Mouse (Mus musculus): ENCODE measurements around the gene Hist1h3e. TPM values are rescaled to one million over a fixed set of nuclear protein-coding genes. Genes with fewer than 3 reads are reported as not detected.
"Not testable (repeated sequence)": the region's sequence is repeated elsewhere in the genome, so short reads cannot be mapped to it uniquely, and the experiment has no call there.

Gene Hist1h3e
- polyA plus RNA-seq, 1 experiment: 2.8 TPM

- TF ChIP-seq CTCF (IDR thresholded peaks at IDR 0.05; ENCODE audit: control insufficient read depth, insufficient read depth, insufficient replicate concordance, low read depth, low read length) (no peak), POLR2A (IDR thresholded peaks at IDR 0.05; ENCODE audit: control insufficient read depth, low read depth, low read length) (no peak)
- Histone ChIP-seq H3K4me1 (ENCODE audit: control insufficient read depth, insufficient read depth, low read length) (peaks cover 4% of the 10 kb centered on the region), H3K4me3 (ENCODE audit: control insufficient read depth, low read depth, low read length) (peak within 1 kb of the TSS; percentile 47), H3K27me3 (ENCODE audit: control insufficient read depth, insufficient read depth, low read length) (no peaks in the 10 kb centered on the region; the same call in 1 of the 2 replicates), H3K27ac (ENCODE audit: control insufficient read depth, insufficient read depth, low read depth, low read length) (0 out of 2 replicates have a peak within 1 kb of the TSS, but pooled peaks have one; percentile 29), H3K36me3 (ENCODE audit: control insufficient read depth, insufficient read depth, low read length) (no peaks in the 10 kb centered on the region)
Observed at GRCm38 (mm10) chr13:23575271-23575851, 13.2 kb upstream of the Hist1h3e start, which contains the start of gene Hist1h3d. TSS of gene Hist1h3d (plus strand) at chr13:23575763.

- not testable (repeated sequence) for H3K36me3 ChIP-seq (ENCODE audit: control insufficient read depth, insufficient read depth, low read length); H3K27me3 ChIP-seq (ENCODE audit: control insufficient read depth, insufficient read depth, low read length); H3K4me1 ChIP-seq (ENCODE audit: control insufficient read depth, insufficient read depth, low read length)
- H3K4me3 ChIP-seq (ENCODE audit: control insufficient read depth, low read depth, low read length): peak overlapping the region; percentile 59
- H3K27ac ChIP-seq (ENCODE audit: control insufficient read depth, insufficient read depth, low read depth, low read length): 0 out of 2 replicates have a peak overlapping the region, but pooled peaks have one; percentile 53
Observed at GRCm38 (mm10) chr13:23574546-23575170, 12.5 kb upstream of the Hist1h3e start.

- 0 out of 2 replicates have a peak within 1 kb of the TSS, but pooled peaks have one; percentile 53 for H3K27ac ChIP-seq (ENCODE audit: control insufficient read depth, insufficient read depth, low read depth, low read length)
- peak within 1 kb of the TSS; percentile 62 for H3K4me3 ChIP-seq (ENCODE audit: control insufficient read depth, low read depth, low read length)
- not testable (repeated sequence) for H3K36me3 ChIP-seq (ENCODE audit: control insufficient read depth, insufficient read depth, low read length); H3K27me3 ChIP-seq (ENCODE audit: control insufficient read depth, insufficient read depth, low read length); H3K4me1 ChIP-seq (ENCODE audit: control insufficient read depth, insufficient read depth, low read length)
Observed at GRCm38 (mm10) chr13:23573898-23574524, 11.8 kb upstream of the Hist1h3e start, which contains the start of the genes Hist1h2bf and Hist1h2ad. TSS of gene Hist1h2bf (minus strand) at chr13:23574196. TSS of gene Hist1h2ad (plus strand) at chr13:23574381.

- not testable (repeated sequence) for H3K27me3 ChIP-seq (ENCODE audit: control insufficient read depth, insufficient read depth, low read length); H3K36me3 ChIP-seq (ENCODE audit: control insufficient read depth, insufficient read depth, low read length); H3K4me1 ChIP-seq (ENCODE audit: control insufficient read depth, insufficient read depth, low read length); H3K4me3 ChIP-seq (ENCODE audit: control insufficient read depth, low read depth, low read length); H3K27ac ChIP-seq (ENCODE audit: control insufficient read depth, insufficient read depth, low read depth, low read length)
Observed at GRCm38 (mm10) chr13:23573034-23573897, 11.1 kb upstream of the Hist1h3e start.

- Histone ChIP-seq H3K27me3 (ENCODE audit: control insufficient read depth, insufficient read depth, low read length) (no peaks in the 10 kb centered on the region; the same call in 1 of the 2 replicates), H3K4me3 (ENCODE audit: control insufficient read depth, low read depth, low read length) (no peak overlapping the region), H3K27ac (ENCODE audit: control insufficient read depth, insufficient read depth, low read depth, low read length) (no peak overlapping the region), H3K36me3 (ENCODE audit: control insufficient read depth, insufficient read depth, low read length) (no peaks in the 10 kb centered on the region), H3K4me1 (ENCODE audit: control insufficient read depth, insufficient read depth, low read length) (peaks cover 4% of the 10 kb centered on the region)
- no peak for TF ChIP-seq POLR2A (IDR thresholded peaks at IDR 0.05; ENCODE audit: control insufficient read depth, low read depth, low read length)
- no peak for TF ChIP-seq CTCF (IDR thresholded peaks at IDR 0.05; ENCODE audit: control insufficient read depth, insufficient read depth, insufficient replicate concordance, low read depth, low read length)
Observed at GRCm38 (mm10) chr13:23572218-23573033, 10.3 kb upstream of the Hist1h3e start.

GRCm38 (mm10) chr13:23571504-23572217 lies 9.5 kb upstream of the Hist1h3e start:
- not testable (repeated sequence) for H3K4me3 ChIP-seq (ENCODE audit: control insufficient read depth, low read depth, low read length); H3K27me3 ChIP-seq (ENCODE audit: control insufficient read depth, insufficient read depth, low read length); H3K27ac ChIP-seq (ENCODE audit: control insufficient read depth, insufficient read depth, low read depth, low read length); H3K36me3 ChIP-seq (ENCODE audit: control insufficient read depth, insufficient read depth, low read length); H3K4me1 ChIP-seq (ENCODE audit: control insufficient read depth, insufficient read depth, low read length)

Measured in testis, adult 2 months (tissue).